Mouse (Mus musculus): ENCODE results near the gene Lancl1.

The Lancl1 gene

DNA sequence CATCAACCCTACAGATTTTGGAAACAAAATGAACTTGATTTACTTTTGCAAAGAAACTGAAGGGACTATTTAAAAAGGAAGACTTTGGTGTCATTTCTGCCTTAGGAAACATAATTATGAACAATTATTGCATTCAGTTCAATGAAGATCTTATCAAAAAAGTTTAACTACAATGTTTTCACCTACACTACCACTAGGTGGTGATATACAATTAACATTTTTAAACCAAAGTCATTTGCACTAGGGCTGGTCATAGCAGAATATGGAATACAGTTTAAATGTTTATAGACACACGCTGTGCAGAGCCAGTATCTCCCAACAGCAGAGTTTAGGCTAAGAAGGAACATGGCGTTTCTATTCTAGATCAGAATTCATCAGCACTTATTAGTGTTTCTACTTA, 24.5 kb downstream of the Lancl1 start:
- no peak for DNase-seq

DNA sequence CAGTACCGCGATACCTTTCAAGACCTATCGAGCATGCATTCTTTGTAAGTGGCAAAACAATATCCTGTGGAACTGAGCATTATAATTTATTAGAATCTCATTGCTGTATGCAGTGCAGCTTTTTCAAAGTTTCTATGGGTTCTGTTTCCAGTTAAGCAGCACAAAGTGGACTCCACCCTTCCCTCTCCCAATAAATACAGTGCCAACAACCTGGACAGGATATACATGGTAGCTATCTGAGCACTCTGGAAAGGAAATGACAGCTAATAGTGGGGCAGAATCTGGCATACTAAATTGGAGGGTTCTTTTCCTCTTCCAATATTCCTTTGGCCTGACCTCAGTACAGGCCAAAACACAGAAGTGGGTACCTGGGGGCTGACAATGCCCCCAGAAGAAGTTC, 28.2 kb downstream of the Lancl1 start:
- DNase-seq, result no peak

DNA sequence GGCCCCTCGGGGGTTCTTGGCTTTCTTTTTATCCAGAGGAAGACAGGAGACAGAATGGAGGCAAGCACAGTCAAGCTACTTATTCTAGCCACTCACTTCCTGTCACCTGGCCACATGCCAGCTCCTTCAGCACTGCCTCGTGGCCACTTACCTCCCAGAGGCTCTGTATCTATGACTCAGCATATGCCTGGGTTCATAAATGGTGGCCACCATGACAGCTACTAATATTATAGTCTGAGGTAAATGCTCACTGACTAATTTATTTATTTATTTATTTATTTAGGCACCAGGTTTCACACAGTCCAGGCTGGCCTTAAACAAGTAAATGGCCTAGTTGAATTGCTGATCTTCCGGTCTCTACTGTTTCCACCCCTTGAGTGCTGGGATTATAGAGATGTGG, 35.0 kb downstream of the Lancl1 start:
- DNase-seq, result peak in 1 of 2 experiments; percentile 38

DNA sequence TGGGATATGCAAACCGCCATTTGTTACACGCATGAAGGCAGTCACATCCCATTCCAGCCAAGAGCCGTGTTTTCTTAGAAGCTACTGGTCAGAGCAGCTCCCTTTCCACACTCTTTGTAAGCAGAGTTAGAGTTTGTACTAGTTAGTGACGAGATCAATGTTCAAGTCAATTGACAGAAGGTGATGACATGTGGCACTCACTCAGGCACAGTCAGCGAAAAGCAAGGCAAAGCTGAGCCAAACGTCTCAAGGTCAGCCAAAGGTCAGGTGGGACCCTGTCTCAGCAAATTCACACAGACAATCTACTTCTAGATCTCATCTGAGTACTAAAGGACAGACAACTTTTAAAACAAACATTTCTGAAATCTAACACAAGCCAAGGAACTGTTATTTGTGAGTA, 36.4 kb downstream of the Lancl1 start:
- no peak for DNase-seq

DNA sequence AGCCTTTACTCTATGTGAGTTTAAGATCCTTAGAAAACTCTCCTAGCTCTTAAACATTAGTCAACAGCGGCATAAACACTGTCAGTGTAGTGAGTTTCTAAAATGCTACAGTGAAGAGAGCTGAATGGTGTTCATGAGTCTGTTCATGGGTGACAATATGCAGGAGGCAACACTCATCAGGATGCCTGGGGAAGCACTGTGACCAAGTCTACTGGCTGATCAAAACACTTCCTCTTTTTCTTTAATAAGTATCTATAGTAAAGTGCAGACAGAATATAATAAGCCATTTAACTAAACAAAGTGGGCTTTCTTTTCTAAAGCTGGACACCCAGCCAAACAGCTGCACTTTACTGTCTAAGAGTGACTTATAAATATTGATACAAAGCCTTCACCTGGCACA, 37.3 kb downstream of the Lancl1 start:
- no peak for DNase-seq

DNA sequence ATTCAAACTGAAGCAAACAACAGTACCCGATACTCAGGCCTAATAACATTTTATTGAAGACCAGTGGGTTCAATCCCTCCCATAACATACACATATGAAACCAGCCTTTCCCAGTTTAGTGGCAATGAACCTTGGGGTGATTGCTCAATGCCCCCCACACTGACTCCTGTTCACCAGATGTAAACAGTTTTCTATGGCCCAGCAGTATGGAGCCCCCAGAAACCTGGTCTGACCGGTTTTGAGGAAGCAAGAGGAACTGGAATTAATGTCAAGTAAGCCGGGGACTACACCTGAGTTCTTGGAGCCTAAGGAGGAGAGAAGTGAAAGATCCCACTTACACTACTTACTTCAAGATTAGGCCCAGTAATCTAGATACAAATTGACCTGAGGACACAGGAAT, 38.2 kb downstream of the Lancl1 start:
- no peak for DNase-seq

DNA sequence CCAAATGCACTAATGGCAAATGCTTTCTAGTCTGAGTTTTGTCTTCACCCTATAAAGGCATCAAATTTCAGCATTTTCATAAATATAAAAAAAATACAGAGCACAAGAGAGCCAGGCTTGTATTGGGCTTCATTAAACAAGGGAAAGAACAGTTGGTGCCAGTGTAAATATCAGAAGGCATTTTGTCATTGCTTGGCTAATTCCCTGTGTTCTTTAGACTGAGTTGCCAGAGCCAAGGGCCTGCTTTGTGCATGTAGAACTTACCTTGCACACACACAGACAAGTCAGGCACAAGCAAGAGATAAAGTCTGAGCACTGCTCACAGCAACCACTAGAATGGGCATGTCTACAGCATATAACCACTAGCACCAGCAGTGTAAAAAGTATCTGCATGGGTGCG, 40.1 kb downstream of the Lancl1 start:
- DNase-seq, result no peak

DNA sequence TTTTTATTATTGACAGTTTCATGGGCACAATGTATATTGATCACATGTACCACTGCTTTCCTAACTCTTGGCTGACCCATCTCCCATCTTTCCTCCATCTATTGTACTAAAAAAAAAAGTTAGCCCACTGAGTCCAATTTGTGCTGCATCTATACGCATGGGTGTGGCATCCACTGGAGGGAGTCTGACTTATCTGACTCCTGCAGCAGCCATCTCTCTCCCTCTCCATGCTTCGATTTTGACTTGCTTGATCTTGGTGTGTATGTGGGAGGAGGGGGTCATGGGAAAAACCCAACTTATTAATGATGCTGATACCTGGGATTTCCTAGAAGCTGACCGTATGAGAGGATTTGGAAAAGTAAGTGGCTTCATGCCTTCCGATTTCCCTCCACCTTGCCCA, 40.5 kb downstream of the Lancl1 start:
- DNase-seq, result no peak

DNA sequence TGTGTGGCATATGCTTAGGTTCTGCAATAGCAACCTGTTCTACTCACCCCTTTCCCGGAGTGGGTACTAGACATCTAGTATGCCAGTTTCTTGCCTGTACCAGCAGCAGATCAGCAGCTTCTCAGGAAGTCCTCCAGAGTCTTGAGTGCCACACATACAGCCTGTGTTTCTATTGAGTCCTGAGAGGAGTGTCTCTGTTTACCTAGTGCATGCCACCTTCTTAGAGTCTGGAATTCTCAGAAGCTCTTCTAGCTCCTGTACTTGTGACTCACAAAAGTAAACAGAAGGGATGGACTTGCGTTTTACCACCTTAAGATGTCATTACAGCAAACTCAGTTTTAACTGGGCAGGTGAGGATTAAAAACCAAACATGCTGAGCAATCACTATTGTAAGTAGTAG, 41.9 kb downstream of the Lancl1 start:
- DNase-seq, result no peak

DNA sequence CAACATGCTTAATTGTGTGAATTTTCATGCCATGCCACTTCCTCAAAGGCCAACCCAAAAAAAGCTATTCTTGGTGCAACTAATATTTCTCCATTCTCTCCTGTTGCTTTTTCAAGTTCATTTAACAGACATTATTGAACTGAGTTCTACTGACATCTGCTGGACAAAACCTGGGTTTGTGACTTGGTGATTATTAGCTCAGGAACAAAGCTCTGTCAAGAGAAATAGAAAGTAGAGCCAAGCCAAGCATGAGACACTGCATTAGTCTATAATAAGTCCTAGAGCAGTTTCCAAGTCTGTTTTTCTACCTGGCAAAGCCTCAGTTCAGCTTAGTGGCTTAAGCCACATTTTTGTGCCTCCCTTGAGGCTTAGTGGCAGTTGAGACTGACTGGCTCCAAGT, 45.9 kb downstream of the Lancl1 start:
- DNase-seq, result no peak

DNA sequence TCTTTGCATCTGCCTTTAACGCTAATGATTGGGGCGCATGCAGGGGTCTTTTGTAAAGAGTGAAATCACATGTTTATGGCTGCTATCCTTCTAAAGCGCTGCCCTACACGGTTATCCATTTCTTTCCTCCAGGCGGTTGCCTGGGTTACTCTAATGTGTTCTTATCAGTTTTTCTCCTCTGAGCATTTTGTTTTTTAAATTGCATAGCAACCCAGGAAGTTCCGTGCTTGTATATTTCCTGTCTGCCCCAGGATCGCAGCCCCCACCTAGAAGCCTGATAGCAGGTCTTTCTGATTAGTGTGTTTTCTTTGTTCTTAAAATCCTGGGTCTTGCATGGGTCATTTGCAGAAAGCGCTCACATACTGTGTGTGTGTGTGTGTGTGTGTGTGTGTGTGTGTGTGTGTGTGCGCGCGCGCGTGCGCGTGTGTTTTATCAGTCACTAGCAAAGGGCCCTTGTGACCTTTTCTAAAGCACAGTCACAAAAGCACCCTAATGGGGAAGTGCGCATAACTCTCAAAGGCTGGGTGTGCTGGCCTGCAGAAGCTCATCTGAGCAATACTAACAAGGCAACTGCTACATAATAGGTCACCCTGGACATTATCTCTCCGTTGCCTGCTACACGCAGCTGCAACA, 51.0 kb downstream of the Lancl1 start:
- no peak for DNase-seq

DNA sequence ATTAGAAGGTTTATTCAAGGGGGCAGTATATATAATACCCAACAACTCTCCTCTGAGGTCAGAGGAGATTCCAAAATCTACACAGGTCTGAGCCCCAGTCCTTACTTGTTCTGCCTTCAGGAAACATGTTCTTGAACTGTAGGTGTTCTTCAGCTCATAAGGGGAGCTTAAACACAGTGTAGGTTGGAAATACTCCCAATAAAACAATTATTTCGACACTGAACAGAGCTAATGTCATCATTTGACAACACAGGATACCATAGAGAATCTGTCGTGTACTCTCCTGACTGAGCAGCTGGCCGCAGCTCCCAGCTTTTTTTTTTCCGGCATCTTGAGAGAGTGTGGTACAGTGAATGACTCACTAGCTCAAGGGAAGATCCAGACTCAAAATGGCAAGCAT, 52.8 kb downstream of the Lancl1 start:
- DNase-seq, result no peak

DNA sequence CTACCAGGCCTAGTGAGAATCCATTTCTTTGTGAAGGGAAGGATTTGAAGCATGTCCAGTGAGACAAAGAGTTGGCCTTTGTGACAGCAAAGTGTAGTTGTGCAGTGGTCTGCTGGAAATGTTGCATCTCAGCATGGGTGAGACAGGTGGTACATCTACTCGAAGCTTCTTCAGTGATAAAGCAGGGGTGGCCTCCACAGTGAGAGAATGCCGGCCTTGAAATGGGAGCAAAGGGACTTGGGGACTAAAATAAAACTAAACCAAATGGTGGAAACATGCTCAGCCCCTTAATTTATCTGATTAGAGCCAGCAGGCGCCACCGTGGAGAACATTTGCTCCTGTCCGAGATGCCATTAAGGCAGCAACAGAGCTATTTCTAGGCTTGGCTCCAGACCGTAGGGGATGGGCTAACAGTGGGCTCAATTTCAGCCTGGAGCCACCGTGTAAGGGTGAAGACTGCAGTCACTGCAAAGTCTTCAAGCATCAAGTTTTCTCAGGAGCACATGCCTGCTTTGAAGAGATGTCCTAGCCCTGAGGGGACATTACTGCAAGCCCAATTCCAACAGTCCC, 53.5 kb downstream of the Lancl1 start:
- DNase-seq, result no peak

DNA sequence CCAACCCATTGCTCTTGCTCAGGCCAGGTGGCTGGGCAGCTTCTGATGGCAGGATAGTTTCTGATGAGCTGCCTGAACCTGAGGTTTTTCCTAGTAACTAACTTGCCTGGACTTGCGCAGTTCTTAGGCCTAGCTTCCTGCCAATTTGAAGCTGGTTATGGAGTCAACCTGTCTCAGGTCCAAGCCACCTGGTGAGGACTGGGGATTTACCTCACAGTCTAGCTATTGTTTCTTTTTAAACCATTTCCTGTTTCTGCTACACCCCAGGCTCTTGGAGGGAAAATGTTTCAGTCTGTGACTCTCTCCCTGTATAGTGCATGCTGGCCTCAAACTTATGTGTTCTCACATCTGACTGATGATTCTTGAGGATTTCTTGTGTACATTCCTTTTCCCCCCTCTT, 58.5 kb downstream of the Lancl1 start:
- no peak for DNase-seq

DNA sequence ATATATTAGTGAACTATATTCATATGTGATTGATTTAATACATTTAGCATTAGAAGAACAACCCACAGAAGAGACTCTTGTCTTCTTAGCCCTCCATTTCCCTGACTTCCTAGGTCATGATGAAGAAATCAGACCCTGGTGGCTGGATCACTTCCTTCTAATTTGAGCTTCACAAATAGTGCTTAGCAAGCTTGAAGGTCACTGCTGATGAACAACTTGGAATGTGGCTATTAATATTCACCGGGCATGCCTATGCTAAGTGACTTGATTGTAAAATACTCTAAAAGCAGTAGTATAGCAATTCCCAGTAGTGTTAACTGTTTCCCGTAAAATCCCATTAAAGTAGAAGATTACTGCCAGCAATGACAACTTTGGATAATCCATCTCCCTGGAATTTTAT, 63.2 kb downstream of the Lancl1 start:
- DNase-seq, result no peak

DNA sequence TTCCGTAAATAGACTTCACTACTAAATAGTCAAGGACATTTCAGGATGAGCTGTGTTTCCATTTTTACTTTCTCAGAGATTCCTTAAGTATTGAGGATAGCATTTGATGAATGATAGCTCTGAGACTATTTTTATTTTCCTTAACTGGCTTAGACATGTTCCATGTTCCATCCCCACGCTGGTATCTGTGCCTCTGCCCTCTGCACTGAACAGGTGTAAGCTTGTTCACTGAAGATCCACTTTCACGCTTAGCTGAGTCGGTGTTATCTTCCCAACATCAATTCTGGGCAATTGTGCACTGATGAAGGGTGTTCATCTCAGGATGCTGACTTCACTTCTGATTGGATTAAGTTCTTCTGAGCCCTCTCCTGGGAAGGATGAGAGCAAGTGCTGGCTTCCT, 73.8 kb downstream of the Lancl1 start:
- no peak for DNase-seq

DNA sequence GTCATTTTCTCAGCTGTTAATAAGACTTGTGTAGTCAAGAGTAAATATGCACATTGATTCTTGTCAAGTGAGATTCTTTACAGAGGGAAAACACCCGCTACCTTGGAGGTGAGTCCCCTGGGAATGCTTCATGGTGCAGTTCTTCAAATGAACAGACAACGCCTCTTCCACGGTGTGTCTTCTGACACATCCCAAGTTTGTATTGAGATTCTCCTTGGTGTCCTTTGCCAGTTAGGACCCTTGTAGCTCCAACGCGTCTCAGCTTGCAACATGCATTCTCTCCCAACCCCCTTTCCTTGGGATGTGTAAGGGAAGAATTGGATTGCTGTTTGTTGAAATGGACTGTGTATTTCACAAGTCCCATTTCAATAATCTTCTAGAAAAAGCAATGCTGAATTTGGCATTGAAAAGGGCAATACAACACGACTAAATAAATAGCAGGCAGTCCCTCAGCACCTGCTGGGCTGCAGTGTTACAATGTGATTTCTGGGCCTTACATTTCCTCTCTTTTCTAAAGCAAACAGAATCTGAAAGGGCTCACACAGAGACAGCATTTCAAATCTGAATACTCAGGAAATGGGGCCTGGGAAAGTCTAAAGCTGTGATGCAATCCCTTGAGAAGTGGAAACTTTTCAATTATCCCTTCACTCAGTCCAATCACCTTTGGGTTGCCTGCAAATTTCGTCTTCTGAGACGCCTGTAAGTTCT, 78.0 kb downstream of the Lancl1 start:
- no peak for DNase-seq

DNA sequence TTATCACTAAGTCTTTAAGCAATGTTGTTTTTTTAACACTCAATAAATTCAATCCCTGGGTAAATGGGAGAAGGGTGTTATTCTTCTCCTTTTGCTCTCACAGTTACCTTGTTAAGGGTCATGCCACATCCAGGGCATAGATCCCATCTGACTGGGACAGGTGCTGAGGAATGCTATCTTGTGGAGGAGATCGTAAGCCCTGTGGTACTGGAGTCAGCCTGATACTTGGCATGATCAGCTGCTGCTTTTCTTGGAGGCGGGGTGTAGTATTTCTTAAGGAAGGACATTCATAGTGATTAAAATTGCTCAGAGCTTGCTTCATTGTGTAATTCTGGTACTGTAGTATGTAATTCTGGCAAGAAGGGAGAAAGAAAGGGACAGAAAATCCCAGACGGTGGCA, 81.3 kb downstream of the Lancl1 start:
- no peak for DNase-seq

DNA sequence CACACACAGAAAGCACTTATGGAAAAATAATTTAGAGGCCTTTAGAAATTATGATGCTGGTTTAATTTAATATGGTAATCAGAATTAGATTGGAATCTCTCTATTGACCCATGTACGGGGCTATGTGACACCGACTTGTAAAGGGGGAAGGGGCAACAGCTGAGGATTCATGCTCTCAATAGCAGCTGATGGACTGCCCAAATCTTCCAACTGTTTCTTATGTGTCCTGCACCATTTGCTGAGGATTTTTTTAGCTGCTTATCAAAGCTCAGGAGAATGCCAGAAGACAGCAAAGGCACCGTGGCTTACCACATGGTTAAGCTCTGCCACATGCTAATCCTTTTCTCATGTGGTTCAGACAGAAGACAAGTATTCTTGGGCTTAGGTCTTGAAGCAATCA, 87.6 kb downstream of the Lancl1 start:
- DNase-seq, result no peak

All from cerebellum, postnatal 25 days (tissue).